Mouse (Mus musculus): ENCODE results near the gene AI837181.
A peak's percentile ranks its signal among the peaks of the same experiment; 100 is the strongest.

The AI837181 gene

DNA sequence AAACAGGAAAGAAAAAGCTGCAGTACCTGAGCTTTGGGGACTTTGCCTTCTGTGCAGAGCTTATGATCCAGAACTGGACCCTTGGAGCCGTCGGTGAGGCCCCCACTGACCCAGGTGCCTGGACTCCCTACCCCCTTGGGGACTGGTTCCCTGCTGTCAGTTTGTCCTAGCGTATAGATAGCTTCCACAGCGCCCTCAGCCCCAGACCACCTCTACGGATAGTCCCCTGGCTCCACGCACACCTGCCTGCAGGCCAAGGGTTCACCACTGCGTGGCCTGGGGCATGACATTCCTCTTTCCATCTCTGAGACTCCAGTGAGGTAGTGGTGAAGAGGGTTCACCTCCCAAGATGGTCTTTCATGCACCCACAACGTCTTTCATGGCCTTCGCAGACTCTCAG lies 38.3 kb downstream of the AI837181 start:
- no peaks in the 10 kb centered on the region for H3K27me3 ChIP-seq (ENCODE audit: control insufficient read depth, insufficient read depth, low read length, poor library complexity, severe bottlenecking)
- DNase-seq (ENCODE audit: low read depth, low spot score): no peak
- H3K36me3 ChIP-seq (ENCODE audit: control insufficient read depth, insufficient read depth, low read length, poor library complexity, severe bottlenecking): peaks cover 8% of the 10 kb centered on the region; the same call in 1 of the 2 replicates

DNA sequence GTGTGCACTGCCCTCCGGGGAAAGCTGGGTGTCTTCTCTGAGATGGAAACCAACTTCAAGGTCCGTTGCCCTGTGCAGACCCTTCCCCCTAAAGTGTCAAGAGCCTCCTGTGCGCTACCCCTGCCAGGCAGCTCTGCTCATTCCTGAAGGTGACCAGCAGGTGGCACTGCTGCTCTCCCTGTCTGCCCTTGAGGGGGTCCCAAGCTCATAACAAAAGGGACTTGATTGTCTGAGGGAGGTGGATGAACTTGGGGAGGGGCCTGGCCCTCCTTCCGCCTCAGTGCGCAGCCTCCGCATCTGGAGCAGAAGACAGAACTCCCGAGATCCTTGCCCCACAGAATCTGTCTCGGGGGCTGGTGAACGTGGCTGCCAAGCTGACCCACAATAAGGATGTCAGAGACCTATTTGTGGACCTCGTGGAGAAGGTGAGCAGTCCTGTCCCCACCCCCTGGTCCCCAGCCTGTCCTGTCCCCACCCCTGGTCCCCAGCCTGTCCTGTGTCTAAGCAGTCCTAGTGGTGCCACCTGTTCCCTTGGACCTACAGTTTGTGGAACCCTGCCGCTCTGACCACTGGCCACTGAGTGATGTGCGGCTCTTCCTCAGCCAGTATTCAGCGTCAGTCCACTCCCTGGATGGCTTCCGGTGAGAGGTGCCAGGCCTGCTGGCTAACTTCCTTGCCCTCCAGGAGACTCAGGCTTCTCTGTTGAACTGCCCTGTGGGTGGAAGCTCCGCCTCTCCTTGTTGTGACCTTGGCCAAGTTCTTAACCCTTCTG lies 39.0 kb downstream of the AI837181 start:
- DNase-seq (ENCODE audit: low read depth, low spot score): peak; percentile 71
- peaks cover 8% of the 10 kb centered on the region; the same call in 1 of the 2 replicates for H3K36me3 ChIP-seq (ENCODE audit: control insufficient read depth, insufficient read depth, low read length, poor library complexity, severe bottlenecking)
- H3K27me3 ChIP-seq (ENCODE audit: control insufficient read depth, insufficient read depth, low read length, poor library complexity, severe bottlenecking): no peaks in the 10 kb centered on the region

DNA sequence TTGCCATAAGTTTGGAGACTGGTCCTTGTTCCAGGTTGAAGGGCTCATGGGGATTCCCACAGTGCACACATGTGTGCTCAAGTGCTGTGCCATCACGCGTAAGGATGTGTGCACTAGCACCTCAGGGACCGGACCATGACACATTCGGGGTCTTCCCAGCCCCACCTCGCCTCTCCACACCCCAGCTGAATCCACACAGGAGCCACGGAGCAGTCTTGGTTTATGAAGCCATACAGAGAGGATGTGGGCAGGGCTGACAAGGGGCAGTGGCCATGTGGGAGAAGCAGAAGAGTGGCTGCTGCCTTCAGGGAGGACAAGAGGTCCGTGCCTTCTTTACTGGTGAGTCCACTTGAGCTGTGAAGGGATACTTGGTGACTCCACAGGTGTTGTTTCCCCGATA lies 40.1 kb downstream of the AI837181 start:
- Histone ChIP-seq H3K27me3 (ENCODE audit: control insufficient read depth, insufficient read depth, low read length, poor library complexity, severe bottlenecking) (no peaks in the 10 kb centered on the region), H3K36me3 (ENCODE audit: control insufficient read depth, insufficient read depth, low read length, poor library complexity, severe bottlenecking) (peaks cover 8% of the 10 kb centered on the region; the same call in 1 of the 2 replicates)
- no peak for DNase-seq (ENCODE audit: low read depth, low spot score)

DNA sequence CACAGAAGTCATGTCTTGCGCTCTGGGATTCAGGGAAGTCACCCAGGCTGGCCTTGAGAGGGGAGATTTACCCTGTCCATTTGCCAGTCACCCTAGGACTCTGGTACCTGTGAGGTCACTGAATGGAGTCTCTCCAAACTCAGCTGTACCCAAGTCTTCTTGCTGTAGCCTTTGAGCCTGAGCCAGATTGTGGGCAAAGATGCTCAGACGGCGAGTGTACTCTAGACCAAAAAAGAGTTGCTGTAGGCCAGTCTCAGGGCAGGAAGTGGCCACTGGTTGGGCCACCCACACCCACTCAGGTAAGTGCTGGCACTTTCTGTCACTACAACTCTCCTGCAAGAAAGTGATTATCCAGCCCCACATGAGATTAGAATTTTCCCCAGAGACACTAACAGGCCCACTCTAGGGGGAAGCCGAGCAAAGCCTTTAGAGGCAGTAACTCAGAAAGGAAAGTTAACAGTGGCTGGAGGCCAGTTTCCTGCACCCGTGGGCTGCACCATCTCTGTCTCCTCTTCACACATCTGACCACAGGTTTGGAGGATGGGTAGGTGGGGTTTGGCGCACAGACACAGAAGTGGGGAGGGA lies 42.1 kb downstream of the AI837181 start:
- no peak for DNase-seq (ENCODE audit: low read depth, low spot score)
- Histone ChIP-seq H3K27me3 (ENCODE audit: control insufficient read depth, insufficient read depth, low read length, poor library complexity, severe bottlenecking) (no peaks in the 10 kb centered on the region), H3K36me3 (ENCODE audit: control insufficient read depth, insufficient read depth, low read length, poor library complexity, severe bottlenecking) (peaks cover 8% of the 10 kb centered on the region; the same call in 1 of the 2 replicates)

DNA sequence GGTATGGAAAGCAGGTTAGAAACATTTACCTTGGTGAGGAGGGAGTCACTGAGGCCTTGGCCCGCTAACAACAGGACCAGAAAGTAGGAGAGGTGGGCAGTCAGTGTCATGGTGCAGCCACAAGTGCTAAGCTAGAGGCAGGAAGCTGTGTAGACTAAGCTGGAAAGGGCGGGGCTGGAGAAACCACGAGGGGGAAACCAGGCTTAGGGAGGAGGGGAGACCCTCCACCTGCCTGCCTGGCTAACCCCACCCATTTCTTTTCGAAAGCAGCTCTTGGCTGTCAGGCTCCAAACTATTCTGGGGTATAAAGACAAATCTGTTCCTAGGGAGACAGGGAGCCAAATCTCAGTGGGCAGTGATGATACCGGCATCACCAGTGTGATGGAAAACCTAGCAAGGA lies 43.4 kb downstream of the AI837181 start, which contains the start of gene Ctsw:
Ctsw (minus strand) TSS at position 134 of the 400 bp plus-strand sequence.
- Histone ChIP-seq H3K27me3 (ENCODE audit: control insufficient read depth, insufficient read depth, low read length, poor library complexity, severe bottlenecking) (no peaks in the 10 kb centered on the region), H3K36me3 (ENCODE audit: control insufficient read depth, insufficient read depth, low read length, poor library complexity, severe bottlenecking) (peaks cover 8% of the 10 kb centered on the region; the same call in 1 of the 2 replicates)
- DNase-seq (ENCODE audit: low read depth, low spot score): no peak

DNA sequence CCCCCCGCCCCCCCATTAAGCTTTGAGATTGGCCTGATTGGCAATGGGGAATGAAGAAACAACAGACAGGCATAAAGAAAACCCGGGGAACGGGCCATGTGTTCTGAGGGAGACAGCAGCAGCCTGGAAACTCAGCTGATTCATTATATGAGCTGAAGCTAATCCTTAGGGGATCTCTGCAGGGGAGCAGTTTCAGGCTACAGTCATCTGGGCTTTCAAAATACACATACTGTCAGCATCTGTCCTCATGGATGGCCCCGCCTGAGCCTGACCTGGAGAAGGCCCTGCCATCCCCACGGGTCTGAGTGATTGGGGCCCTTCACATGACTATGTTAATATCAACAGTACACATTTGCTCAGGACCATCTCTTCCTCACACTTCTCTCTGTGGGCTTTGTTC lies 46.9 kb downstream of the AI837181 start:
- Histone ChIP-seq H3K27me3 (ENCODE audit: control insufficient read depth, insufficient read depth, low read length, poor library complexity, severe bottlenecking) (no peaks in the 10 kb centered on the region; the same call in 1 of the 2 replicates), H3K36me3 (ENCODE audit: control insufficient read depth, insufficient read depth, low read length, poor library complexity, severe bottlenecking) (no peaks in the 10 kb centered on the region)
- no peak for DNase-seq (ENCODE audit: low read depth, low spot score)

DNA sequence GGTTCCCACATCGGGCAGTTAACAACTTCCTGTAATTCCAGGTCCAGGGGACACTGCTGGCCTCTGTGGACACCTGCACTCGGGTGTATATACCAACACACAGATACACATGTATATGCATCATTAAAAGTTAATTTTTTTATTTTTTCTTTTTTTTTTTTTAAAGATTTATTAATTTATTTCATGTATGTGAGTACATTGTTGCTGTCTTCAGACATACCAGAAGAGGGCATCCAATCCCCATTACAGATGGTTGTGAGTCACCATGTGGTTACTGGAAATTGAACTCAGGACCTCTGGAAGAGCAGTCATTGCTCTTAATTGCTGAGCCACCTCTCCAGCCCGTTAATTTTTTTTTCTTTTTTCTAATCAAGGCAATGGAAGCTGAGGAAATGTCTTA lies 47.9 kb downstream of the AI837181 start:
- H3K27me3 ChIP-seq (ENCODE audit: control insufficient read depth, insufficient read depth, low read length, poor library complexity, severe bottlenecking): no peaks in the 10 kb centered on the region; the same call in 1 of the 2 replicates
- no peaks in the 10 kb centered on the region for H3K36me3 ChIP-seq (ENCODE audit: control insufficient read depth, insufficient read depth, low read length, poor library complexity, severe bottlenecking)
- DNase-seq (ENCODE audit: low read depth, low spot score): peak; percentile 37

DNA sequence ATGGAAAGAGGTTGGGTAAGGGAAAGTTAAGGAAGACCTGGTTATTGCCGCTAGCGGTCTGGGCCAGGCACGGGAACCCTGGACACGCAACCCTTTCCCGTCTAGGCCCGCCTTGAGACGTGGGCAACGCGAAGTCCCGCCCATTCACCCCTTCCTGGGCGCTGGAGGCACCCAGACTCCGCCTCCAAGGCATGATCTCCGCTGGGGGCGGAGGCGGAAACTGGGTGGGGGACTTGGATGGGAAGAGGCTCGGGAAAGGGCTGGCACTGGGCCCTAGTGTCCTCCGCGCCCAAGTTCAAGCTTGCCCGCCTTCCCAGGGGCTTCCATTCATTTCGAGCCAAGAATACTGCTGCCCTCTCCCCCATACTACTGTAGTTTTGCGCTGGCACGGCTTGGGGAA lies 48.8 kb downstream of the AI837181 start, which contains the start of gene Efemp2:
Efemp2 (plus strand) TSS at position 235 of the 400 bp plus-strand sequence.
- H3K36me3 ChIP-seq (ENCODE audit: control insufficient read depth, insufficient read depth, low read length, poor library complexity, severe bottlenecking): no peaks in the 10 kb centered on the region
- H3K27me3 ChIP-seq (ENCODE audit: control insufficient read depth, insufficient read depth, low read length, poor library complexity, severe bottlenecking): no peaks in the 10 kb centered on the region; the same call in 1 of the 2 replicates
- DNase-seq (ENCODE audit: low read depth, low spot score): no peak

DNA sequence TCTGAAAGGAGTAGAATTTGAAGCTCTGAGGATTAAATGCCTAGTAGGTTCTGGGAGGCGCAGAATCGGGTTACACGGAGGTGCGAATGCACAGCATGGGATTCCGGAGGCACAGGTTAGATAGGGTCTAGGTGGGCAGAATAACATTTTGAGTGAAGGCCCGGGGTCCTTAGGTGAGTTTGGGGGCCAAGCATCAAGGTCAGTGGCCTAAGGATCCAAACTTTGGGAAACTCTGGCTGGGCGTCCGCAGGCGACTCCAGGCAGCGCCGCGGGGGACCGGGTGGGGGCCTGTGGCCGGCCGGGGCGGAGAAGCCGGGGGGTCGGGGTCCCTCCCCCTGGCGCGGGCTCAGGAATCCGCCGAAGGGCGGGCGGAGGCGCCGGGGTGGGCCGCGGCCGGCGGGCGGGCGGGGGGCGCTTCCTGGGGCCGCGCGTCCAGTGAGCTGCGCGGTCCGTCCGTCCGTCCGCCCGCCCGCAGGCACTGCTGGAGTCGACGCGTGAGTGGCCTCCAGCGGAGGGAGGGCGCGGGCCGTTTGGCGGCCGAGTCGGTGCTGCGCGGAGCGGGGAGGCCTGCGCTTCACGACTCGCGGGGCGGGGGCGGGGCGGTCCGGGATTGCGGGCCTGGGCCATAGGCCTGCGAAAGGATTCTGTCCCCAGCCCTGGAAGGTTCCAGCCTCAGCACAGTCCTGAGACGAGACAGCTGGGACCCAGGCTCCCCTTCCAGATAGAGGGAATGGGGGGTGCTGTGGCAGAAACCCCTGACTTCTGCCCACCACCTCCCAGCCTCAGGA lies 49.5 kb downstream of the AI837181 start:
- DNase-seq (ENCODE audit: low read depth, low spot score): no peak
- no peaks in the 10 kb centered on the region for H3K36me3 ChIP-seq (ENCODE audit: control insufficient read depth, insufficient read depth, low read length, poor library complexity, severe bottlenecking)
- no peaks in the 10 kb centered on the region; the same call in 1 of the 2 replicates for H3K27me3 ChIP-seq (ENCODE audit: control insufficient read depth, insufficient read depth, low read length, poor library complexity, severe bottlenecking)

DNA sequence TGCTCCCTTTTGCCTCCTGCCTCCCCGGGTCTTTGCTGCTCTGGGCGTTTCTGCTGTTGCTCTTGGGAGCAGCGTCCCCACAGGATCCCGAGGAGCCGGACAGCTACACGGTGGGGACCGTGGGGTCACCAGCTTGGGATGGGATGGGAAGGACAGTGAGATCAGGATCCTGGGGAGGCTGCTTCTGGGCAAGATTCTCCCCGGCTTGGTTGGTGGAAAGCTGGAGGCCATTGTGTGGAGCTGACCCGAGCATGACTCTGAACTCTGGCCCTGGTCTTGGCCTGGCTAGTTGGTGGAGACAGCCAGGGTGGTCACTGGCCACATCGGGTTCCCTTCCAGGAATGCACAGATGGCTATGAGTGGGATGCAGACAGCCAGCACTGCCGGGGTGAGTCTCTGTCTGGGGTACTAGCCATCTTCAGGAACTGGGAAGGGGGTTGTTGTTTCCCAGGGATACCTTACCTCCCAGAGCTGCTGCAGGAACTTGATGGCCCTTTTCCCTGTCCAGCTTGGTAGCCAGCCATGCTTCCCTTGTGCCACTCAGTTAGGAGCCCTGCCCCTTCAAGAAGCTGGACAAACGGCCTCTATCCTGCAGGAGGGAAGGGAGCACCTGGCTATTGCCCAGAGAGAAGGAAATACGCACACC lies 50.2 kb downstream of the AI837181 start:
- DNase-seq (ENCODE audit: low read depth, low spot score): no peak
- no peaks in the 10 kb centered on the region; the same call in 1 of the 2 replicates for H3K27me3 ChIP-seq (ENCODE audit: control insufficient read depth, insufficient read depth, low read length, poor library complexity, severe bottlenecking)

More for the DNA sequence above, 50.2 kb downstream of the AI837181 start:
- H3K36me3 ChIP-seq (ENCODE audit: control insufficient read depth, insufficient read depth, low read length, poor library complexity, severe bottlenecking): no peaks in the 10 kb centered on the region

All from splenic B cell, adult 2 months (primary cell).